Mouse (Mus musculus) brown adipose tissue, adult 24 weeks (tissue): ENCODE measurements around the gene Creb5. TPM values are rescaled to one million over a fixed set of nuclear protein-coding genes. Genes with fewer than 3 reads are reported as not detected.

Source experiments
- H3K27ac ChIP-seq: fragments of 200-500 bp; replicated peaks from 2 replicates; pipeline ENCODE4 v1.5.1; 2012; ENCODE audit warnings: low read depth, mild to moderate bottlenecking, low read length
- H3K4me1 ChIP-seq: fragments of 200-500 bp; 2 replicates; pipeline ENCODE4 v1.6.1; 2012; ENCODE audit warnings: low read length, mixed read lengths; ENCODE audit not compliant: control insufficient read depth, insufficient read depth, insufficient read length
- H3K4me3 ChIP-seq: fragments of 200-500 bp; 2 replicates; pipeline ENCODE4 v1.5.1; 2012; ENCODE audit warnings: low read depth, mild to moderate bottlenecking, low read length, moderate library complexity; ENCODE audit not compliant: insufficient read depth
- polyA plus RNA-seq: library from polyadenylated mRNA; stranded (reverse); fragments of >200 nt; gene quantifications from 2 replicates; pipeline ENCODE4 v1.2.4, GENCODE M21; 2012; ENCODE audit not compliant: missing spikeins, insufficient read depth, insufficient read length

The Creb5 gene
- polyA plus RNA-seq, 1 experiment = 2.1 TPM

DNA sequence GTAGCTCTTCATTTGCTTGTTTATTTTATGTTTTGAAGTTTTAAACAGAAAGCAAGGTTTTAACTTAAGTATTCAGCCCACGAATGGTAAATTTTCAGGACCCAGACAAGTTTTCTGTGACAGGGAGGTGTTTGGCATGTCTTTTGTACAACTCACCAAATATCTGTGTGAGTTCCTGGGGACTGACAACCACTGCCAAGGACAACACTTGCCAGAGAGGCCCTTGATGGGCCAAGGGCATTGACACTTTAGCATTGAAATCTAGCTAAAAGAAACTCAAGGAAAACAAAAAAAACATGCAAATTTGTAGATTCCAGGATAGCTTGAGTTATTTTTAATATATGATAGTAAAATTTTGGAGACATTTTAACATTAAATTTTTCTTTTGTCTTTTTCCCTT, 332.6 kb downstream of the Creb5 start:
- Histone ChIP-seq H3K4me1 (no peaks in the 10 kb centered on the region), H3K27ac (no peak overlapping the region), H3K4me3 (no peak overlapping the region)

DNA sequence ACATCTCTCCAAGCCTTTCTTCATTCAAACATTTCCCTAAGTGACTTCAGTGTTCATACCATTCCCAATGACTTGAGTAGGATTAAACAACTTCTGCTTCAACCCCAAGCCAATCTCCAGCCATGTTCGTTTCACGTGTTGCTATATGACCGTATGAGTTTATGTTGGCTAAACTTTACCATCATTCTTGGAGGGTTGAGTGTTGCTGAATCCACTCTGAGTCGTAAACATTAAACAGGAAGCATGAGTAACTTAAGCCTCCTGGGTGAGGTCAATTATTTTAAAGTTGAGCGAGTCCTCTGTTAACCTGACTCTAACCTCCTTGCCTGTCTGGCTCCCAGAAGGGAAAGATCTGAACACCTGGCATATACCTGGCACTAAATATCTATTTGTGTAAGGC, 334.2 kb downstream of the Creb5 start:
- Histone ChIP-seq H3K4me1 (no peaks in the 10 kb centered on the region), H3K27ac (no peak overlapping the region), H3K4me3 (no peak overlapping the region)

DNA sequence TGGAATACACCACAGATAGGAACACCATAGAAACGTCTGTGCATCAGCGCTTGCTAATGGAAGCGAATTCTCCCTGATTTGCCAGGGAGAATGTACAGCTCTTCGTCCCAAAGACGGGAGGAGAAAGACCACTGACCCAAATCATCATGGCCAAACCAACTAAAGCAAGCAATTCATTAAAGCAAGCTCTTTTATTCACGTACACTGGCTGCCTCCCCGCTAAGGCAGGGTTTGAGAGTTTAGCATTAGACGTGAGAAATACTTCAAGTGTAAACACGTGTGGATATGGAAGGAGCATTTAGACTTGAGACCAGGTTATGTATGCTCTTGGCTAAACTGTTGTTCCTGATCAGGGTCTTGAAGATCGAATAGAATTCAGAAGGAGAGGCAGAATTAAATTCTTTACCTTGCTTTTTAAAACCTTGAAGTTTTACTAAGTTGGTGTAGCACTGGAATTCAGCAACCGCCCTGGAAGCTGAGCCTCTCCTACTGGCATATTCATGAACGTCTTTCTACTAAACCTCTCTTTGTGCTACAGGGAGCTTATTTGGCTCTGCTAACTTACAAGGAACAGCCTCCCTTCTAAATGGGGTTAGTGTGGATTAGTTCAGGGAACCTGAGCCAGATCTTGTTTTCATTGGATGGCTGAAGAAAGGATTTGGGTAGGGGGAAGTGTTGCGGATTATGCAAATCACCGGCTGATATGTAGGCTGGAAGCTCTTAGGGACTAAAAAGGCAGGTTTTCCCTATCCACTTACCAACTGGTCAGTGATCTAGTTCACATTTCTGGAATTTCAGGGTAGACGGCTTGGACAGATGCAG, 337.6 kb downstream of the Creb5 start:
- Histone ChIP-seq H3K27ac (no peak overlapping the region), H3K4me1 (no peaks in the 10 kb centered on the region), H3K4me3 (no peak overlapping the region)

DNA sequence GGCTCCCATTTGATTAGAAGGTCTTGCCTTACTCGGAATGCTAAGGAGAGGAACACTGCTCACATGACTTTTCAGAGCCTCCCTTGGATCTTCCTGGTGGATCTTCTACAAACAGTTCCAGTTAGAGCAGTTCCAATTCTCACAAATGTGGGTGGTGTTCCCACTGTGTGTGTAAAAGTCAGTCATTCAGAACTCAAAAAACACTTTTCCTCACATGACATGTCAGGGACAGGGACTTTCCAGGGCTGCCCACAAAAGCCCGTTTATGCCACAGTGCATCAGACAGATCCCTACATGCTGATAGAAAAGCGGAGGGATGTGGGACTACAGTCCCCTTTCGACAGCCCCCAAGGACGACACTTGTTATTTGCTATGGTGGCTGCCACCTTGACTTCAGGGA, 339.0 kb downstream of the Creb5 start:
- no peak overlapping the region for H3K4me3 ChIP-seq
- H3K27ac ChIP-seq = no peak overlapping the region
- no peaks in the 10 kb centered on the region for H3K4me1 ChIP-seq

DNA sequence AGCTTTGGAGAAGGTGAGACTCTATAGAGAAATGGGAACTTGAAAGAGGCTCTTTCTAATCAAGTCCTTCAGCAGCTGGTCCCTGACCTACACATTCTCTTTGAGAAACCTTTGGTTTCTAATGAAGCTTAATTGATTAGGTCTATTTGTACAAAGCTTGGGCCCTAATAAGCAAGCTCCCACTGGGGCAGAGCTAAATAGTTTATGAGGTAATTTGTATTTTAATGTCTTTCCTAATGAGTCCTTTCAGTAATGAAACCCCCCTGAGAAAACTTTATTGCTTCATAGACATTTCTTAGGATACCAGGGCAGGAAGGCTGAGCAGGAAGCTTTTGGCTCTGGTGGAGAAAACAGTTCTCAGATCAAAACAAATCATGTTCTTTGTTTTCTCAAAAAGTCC, 341.6 kb downstream of the Creb5 start:
- H3K4me1 ChIP-seq = no peaks in the 10 kb centered on the region
- no peak overlapping the region for H3K4me3 ChIP-seq
- H3K27ac ChIP-seq = no peak overlapping the region

DNA sequence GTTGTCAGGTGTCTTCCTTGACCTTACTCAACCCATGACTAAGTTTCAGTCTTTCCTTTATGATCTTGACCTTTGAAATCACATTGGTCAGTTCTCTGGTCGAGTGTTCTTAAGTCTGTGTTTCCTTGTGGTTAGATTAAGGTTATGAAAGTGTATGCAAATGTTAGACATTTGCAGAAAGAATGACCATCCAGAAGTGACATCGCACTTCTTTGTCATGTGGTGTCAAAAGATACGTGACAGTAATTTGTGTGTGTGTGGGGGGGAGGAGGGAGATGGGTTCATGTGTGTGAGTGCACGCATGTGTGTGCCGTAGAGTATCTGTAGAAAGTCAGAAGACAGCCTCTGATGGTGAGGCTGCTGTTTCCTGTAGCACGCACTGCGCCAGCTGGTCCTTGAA, 348.4 kb downstream of the Creb5 start:
- Histone ChIP-seq H3K4me1 (no peaks in the 10 kb centered on the region), H3K4me3 (no peak overlapping the region), H3K27ac (no peak overlapping the region)

DNA sequence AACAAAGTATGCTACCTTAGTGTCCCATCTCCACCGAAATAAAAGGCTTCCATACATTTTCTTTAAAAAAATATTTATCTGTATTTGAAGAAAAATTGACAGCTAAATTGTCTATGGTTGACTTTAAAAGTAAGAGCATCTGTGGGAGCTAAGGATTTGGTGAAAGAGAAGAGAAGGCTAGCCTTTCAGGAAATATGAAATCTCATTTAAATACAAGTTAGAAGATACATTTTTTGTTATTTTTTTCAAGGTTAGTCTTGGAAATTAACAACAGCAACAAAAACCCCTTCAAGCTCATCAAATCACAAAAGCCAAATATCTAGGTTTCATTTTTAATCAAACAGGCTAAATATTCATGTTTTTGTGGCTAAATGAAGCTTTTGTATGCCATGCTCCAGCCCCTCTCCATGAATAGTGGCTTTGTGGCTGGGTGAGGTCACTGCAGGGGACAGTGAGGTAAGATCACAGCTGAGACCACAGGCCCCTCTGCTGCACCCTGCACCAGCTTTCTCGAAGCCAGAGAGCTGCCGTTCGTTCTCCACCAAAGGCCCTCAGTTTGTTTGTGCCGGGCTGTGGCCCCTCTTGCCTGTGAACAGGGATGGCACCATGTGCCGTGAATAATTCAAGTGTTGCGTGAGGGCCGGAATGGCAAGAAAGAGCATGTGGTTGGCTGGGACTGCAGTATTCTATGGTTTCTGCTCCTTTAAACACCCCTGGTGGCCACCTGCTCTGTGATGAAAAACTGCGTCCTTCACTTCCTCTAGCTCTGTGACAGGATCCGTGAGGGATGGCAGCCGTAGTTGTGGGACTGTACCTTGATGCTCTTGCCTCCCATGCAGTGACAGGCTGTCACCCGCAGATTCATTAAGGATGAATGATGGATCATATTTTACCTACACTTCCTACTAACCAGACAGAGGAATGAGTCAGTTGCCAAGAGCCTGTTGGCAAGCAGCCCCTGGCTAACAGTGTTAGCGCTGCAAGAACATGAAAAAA, 350.6 kb downstream of the Creb5 start:
- Histone ChIP-seq H3K4me3 (no peak overlapping the region), H3K27ac (no peak overlapping the region), H3K4me1 (no peaks in the 10 kb centered on the region)

DNA sequence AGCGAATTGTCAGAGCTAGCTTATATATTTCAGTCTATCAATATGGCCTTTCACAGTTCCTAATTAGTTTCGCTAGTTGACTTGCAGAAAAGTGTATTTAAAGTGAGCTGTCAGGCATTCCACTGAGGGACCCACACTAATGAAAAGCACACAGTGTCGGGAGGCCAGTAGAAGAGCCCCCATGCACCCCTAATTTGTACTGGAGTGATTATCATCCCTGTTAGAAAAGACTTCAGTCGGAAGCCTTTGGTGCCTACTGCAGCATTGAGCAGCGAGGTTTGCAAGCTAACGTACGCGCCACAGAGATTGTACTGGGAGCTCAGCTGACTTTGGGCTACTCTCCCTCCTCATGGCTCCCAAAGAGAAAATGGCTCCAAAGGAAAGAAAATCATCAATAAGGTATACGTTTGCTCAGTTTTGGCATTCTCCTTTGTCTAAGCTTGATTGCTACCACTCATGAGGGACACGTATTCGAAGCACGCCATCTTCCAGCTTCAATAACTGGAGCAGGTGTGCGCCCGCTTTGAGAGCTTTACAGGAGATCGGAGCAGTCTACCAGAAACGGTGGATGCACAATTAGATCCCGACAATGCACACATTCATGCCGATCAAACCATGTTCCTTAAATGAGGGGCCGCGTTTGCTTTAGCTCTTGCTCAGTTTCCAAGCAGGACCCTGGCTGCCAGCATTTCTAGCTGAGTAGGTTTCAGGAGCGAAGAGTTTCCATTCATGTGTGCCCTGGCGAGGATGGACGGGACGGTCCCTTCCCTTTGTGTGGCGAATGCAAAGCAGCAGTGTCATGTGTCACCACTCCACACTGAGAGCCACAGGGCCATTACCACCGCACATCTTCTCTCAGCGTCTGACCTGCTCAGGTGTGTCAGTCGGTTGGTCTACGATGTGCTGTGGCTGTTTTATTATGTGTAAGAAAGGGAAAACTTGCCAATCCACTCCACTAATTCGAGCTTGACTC, 354.8 kb downstream of the Creb5 start:
- Histone ChIP-seq H3K4me1 (no peaks in the 10 kb centered on the region), H3K4me3 (no peak overlapping the region), H3K27ac (no peak overlapping the region)

DNA sequence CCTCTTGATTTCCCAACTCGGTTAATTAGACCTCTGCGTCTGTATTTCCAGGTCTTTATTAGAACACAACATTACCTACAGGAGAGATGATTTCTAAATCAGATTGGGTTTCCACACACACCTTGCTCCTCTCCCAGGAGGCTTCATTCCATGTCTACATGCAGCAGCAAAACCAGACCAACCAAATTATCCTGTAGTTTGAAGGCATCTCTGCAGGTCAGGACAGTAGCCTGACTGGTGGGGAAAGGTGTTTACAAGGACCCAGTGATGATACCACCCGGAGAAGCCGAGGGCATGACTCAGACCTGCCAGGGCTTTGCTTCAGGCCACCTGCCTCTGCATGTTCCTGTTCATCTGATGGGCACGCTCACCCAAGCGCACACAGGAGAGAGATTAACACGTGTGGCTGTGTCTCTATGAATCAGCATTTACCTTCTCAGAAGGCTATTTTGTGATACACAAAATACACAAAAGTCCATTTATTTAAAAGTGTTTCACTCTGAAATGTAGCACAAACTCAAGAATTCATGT, 355.8 kb downstream of the Creb5 start:
- H3K4me1 ChIP-seq = no peaks in the 10 kb centered on the region
- H3K4me3 ChIP-seq = no peak overlapping the region
- no peak overlapping the region for H3K27ac ChIP-seq

DNA sequence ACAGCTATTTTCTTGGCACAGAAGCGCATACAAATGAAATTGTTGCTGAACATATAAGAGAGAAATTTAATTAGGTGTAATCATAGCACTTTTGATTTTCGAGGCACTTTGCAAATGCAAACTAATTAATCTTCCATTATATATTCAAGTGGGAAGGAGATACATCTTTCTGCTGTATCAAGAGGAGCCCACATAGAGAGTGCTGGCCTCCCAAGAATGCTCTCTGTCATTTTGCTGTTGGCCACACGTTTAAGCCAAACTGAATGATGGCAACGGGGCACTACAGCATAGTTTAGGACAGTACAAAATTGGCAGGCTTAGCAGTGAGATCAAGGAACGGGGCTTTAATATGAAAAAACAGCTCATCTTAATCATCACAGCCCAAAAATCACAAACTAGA, 356.4 kb downstream of the Creb5 start:
- H3K27ac ChIP-seq = no peak overlapping the region
- H3K4me3 ChIP-seq = no peak overlapping the region
- no peaks in the 10 kb centered on the region for H3K4me1 ChIP-seq

DNA sequence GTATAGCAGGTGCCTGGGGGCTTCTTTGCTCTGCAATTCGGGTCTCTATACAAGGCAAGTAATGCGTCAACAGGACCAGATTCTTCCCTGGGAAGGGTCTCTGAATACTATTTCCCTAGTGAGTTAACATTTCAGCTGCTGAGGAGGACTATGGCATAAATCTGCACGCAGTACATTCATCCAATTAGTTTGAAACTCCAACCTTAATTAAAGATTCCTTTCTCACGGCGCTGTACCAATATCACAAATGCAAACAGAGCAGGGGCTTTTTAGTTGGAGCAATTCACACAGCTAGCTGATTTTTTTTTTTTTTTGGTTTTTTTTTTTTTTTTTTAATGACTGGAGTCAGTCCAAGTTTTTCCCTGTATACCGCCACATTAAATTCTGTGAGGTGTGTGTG, 357.0 kb downstream of the Creb5 start:
- Histone ChIP-seq H3K4me3 (no peak overlapping the region), H3K27ac (no peak overlapping the region), H3K4me1 (no peaks in the 10 kb centered on the region)

DNA sequence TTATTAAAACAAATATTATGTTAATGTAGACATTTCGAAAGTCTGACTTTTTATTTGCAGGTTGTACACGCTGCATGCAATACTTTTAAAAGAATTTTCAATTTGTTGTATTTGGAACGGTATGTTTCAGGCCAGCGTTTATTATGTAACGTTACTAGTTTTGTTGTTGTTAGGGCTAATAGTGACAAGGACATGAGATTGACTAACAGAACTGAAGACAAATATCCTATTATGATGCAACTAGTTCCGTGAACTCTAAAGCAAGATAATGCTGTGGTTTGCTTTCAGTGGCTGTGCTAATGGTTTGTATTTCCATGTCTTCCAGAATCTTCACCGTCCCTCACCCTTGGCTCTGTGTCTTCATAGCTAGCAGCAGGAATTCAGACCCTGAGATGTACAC, 357.9 kb downstream of the Creb5 start:
- H3K4me1 ChIP-seq = no peaks in the 10 kb centered on the region
- no peak overlapping the region for H3K4me3 ChIP-seq
- H3K27ac ChIP-seq = no peak overlapping the region

DNA sequence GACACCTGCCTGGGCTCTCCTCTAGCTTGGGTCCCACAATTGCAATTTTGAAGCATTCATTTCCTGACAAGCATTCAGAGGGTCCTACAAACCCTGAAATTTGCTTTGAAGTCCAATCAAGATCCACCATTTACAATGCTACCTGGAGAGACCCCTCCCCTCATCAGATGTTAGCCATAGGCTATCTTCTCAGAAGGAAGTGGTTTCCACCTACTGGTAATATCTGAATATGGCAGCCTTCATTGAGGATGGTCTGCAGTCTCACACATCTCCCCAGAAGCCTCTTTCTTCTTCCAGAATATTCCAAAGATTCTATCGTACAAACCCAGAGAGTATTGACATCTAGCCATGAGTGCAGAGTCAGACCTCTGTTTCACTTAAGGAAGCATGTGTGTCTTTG, 362.7 kb downstream of the Creb5 start:
- Histone ChIP-seq H3K4me3 (no peak overlapping the region), H3K4me1 (no peaks in the 10 kb centered on the region; the same call in 1 of the 2 replicates), H3K27ac (no peak overlapping the region)

DNA sequence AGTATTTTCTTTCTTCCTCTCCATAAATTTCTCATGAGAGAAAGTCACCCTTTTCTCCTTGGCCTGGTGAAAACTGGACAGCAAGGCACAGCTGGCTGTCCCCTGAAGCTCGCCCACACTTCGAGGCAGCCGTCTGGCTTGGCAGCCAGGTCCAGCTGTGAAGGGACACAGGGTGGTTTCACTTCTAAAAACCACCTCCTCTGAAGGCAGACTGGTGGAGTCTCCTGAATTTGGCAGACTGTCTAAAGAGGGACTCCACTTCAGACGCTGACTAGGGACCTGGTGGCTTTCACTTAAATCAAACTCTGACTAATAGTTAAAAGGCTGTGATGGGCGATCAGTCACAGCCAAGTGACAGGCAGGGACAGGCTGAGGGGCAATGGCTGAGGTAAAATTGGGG, 365.6 kb downstream of the Creb5 start:
- Histone ChIP-seq H3K4me3 (no peak overlapping the region), H3K27ac (no peak overlapping the region), H3K4me1 (no peaks in the 10 kb centered on the region; the same call in 1 of the 2 replicates)
